Mouse (Mus musculus) intestine, embryonic 16.5 days (tissue): ENCODE measurements around the gene Acap2. TPM values are rescaled to one million over a fixed set of nuclear protein-coding genes. Genes with fewer than 3 reads are reported as not detected.

Experiments used
- ATAC-seq: fragments of 200-750 bp; cut with Nextera tagmentation; 2 replicates; pipeline ENCODE4 v1.8.0; 2017; ENCODE audit warnings: moderate TSS enrichment, moderate library complexity
- H3K27ac ChIP-seq: fragments of 300-500 bp; sonication (generic); 2 replicates; pipeline ENCODE4 v1.5.1; 2014; ENCODE audit warnings: mild to moderate bottlenecking, low read length
- H3K27me3 ChIP-seq: fragments of 300-500 bp; sonication (generic); replicated peaks from 2 replicates; pipeline ENCODE4 v1.6.1; 2014; ENCODE audit warnings: low read length, control low read depth, mixed read lengths; ENCODE audit not compliant: control insufficient read depth, insufficient read depth
- H3K36me3 ChIP-seq: fragments of 300-500 bp; sonication (generic); 2 replicates; pipeline ENCODE4 v1.6.1; 2014; ENCODE audit warnings: low read length, control low read depth; ENCODE audit not compliant: control insufficient read depth, insufficient read depth
- H3K4me1 ChIP-seq: fragments of 300-500 bp; sonication (generic); 2 replicates; pipeline ENCODE4 v1.6.1; 2014; ENCODE audit warnings: low read length, control low read depth, mixed read lengths; ENCODE audit not compliant: control insufficient read depth, insufficient read depth
- H3K4me2 ChIP-seq: fragments of 300-500 bp; sonication (generic); 2 replicates; pipeline ENCODE4 v1.6.1; 2014; ENCODE audit warnings: low read depth, low read length, control low read depth
- H3K4me3 ChIP-seq: fragments of 300-500 bp; sonication (generic); 2 replicates; pipeline ENCODE4 v1.5.1; 2014; ENCODE audit warnings: mild to moderate bottlenecking, low read length
- H3K9ac ChIP-seq: fragments of 300-500 bp; sonication (generic); 2 replicates; pipeline ENCODE4 v1.6.1; 2014; ENCODE audit warnings: low read depth, low read length
- H3K9me3 ChIP-seq: fragments of 300-500 bp; sonication (generic); 2 replicates; pipeline ENCODE4 v1.6.1; 2016; ENCODE audit warnings: low read length, control low read depth; ENCODE audit not compliant: control insufficient read depth
- WGBS: fragments of 180-500 bp; shearing (Covaris S2); extraction: QIAGEN DNeasy Blood & Tissue Kit; methylation state at CpG from one replicate; pipeline ENCODE4 v1.1.7; 2014; 5-methylcytosine and 5-hydroxymethylcytosine counted together
- polyA plus RNA-seq: library from polyadenylated mRNA; unstranded; fragments of >200 nt; fragmentation: Nextera tagmentation; extraction: Ambion mirVana; gene quantifications from 2 replicates; pipeline ENCODE4 v1.2.1, GENCODE M21; 2015

Gene Acap2
- polyA plus RNA-seq, 1 experiment from 2014 or later, result 14.7 TPM

GRCm38 (mm10) chr16:31060226-31060625 lies 140.8 kb downstream of the Acap2 start:
- Histone ChIP-seq H3K27ac (no peak overlapping the region), H3K4me2 (no peak overlapping the region), H3K36me3 (no peaks in the 10 kb centered on the region), H3K27me3 (no peaks in the 10 kb centered on the region), H3K9ac (no peak overlapping the region), H3K9me3 (no peaks in the 10 kb centered on the region), H3K4me1 (peaks cover 10% of the 10 kb centered on the region; the same call in 1 of the 2 replicates), H3K4me3 (no peak overlapping the region)
- no peak for ATAC-seq
- WGBS, result 90% methylated on average over 3 of the region's 3 CpGs

- no peaks in the 10 kb centered on the region for H3K36me3 ChIP-seq
- H3K4me2 ChIP-seq, result no peak overlapping the region
- H3K9me3 ChIP-seq, result no peaks in the 10 kb centered on the region
- H3K27ac ChIP-seq, result no peak overlapping the region
- H3K27me3 ChIP-seq, result no peaks in the 10 kb centered on the region
- peaks cover 10% of the 10 kb centered on the region; the same call in 1 of the 2 replicates for H3K4me1 ChIP-seq
- H3K9ac ChIP-seq, result no peak overlapping the region
- WGBS, result 86% methylated on average over 4 of the region's 4 CpGs
- ATAC-seq, result no peak
- no peak overlapping the region for H3K4me3 ChIP-seq
Observed at GRCm38 (mm10) chr16:31059730-31060129, 141.3 kb downstream of the Acap2 start.

- Histone ChIP-seq H3K4me1 (peaks cover 7% of the 10 kb centered on the region; the same call in 1 of the 2 replicates), H3K4me3 (no peak overlapping the region), H3K27me3 (no peaks in the 10 kb centered on the region), H3K36me3 (no peaks in the 10 kb centered on the region), H3K4me2 (no peak overlapping the region), H3K9ac (0 out of 2 replicates have a peak overlapping the region, but pooled peaks have one; percentile 47), H3K9me3 (no peaks in the 10 kb centered on the region), H3K27ac (peak overlapping the region; percentile 61; the same call in 1 of the 2 replicates)
- 50% methylated on average over 6 of the region's 6 CpGs for WGBS
- peak; percentile 53 for ATAC-seq
Observed at GRCm38 (mm10) chr16:31052812-31053211, 148.2 kb downstream of the Acap2 start.

GRCm38 (mm10) chr16:31052177-31052726 lies 148.8 kb downstream of the Acap2 start:
- H3K9me3 ChIP-seq, result no peaks in the 10 kb centered on the region
- peak; percentile 59; the same call in 1 of the 2 replicates for ATAC-seq
- H3K27ac ChIP-seq, result no peak overlapping the region
- H3K4me1 ChIP-seq, result peaks cover 7% of the 10 kb centered on the region; the same call in 1 of the 2 replicates
- H3K27me3 ChIP-seq, result no peaks in the 10 kb centered on the region
- H3K4me2 ChIP-seq, result no peak overlapping the region
- no peak overlapping the region for H3K4me3 ChIP-seq
- WGBS, result 71% methylated on average over 7 of the region's 7 CpGs
- no peaks in the 10 kb centered on the region for H3K36me3 ChIP-seq
- no peak overlapping the region for H3K9ac ChIP-seq

- peaks cover 7% of the 10 kb centered on the region; the same call in 1 of the 2 replicates for H3K4me1 ChIP-seq
- no peak overlapping the region for H3K9ac ChIP-seq
- no peak overlapping the region for H3K27ac ChIP-seq
- no peaks in the 10 kb centered on the region for H3K27me3 ChIP-seq
- H3K36me3 ChIP-seq, result no peaks in the 10 kb centered on the region
- ATAC-seq, result no peak
- no peak overlapping the region for H3K4me3 ChIP-seq
- WGBS, result 72% methylated on average over 7 of the region's 7 CpGs
- H3K4me2 ChIP-seq, result no peak overlapping the region
- H3K9me3 ChIP-seq, result no peaks in the 10 kb centered on the region
Observed at GRCm38 (mm10) chr16:31050701-31051100, 150.3 kb downstream of the Acap2 start.

GRCm38 (mm10) chr16:31048194-31048593 lies 152.9 kb downstream of the Acap2 start:
- Histone ChIP-seq H3K27ac (no peak overlapping the region), H3K9me3 (no peaks in the 10 kb centered on the region), H3K27me3 (no peaks in the 10 kb centered on the region), H3K4me3 (no peak overlapping the region), H3K9ac (no peak overlapping the region), H3K36me3 (no peaks in the 10 kb centered on the region), H3K4me1 (peaks cover 7% of the 10 kb centered on the region; the same call in 1 of the 2 replicates), H3K4me2 (no peak overlapping the region)
- no peak for ATAC-seq
- 83% methylated on average over 6 of the region's 6 CpGs for WGBS

- H3K4me2 ChIP-seq, result no peak overlapping the region
- H3K27me3 ChIP-seq, result no peaks in the 10 kb centered on the region
- ATAC-seq, result no peak
- 78% methylated on average over 10 of the region's 10 CpGs for whole genome bisulfite sequencing
- no peaks in the 10 kb centered on the region for H3K9me3 ChIP-seq
- no peak overlapping the region for H3K4me3 ChIP-seq
- H3K27ac ChIP-seq, result no peak overlapping the region
- no peak overlapping the region for H3K9ac ChIP-seq
- no peaks in the 10 kb centered on the region for H3K36me3 ChIP-seq
- H3K4me1 ChIP-seq, result peaks cover 3% of the 10 kb centered on the region; the same call in 1 of the 2 replicates
Observed at GRCm38 (mm10) chr16:31047186-31047898, 153.7 kb downstream of the Acap2 start.

- ATAC-seq, result no peak
- no peak overlapping the region for H3K4me3 ChIP-seq
- 53% methylated on average over 14 of the region's 14 CpGs for WGBS
- H3K27ac ChIP-seq, result no peak overlapping the region
- no peaks in the 10 kb centered on the region for H3K9me3 ChIP-seq
- H3K4me1 ChIP-seq, result no peaks in the 10 kb centered on the region
- no peaks in the 10 kb centered on the region for H3K36me3 ChIP-seq
- no peaks in the 10 kb centered on the region for H3K27me3 ChIP-seq
- H3K9ac ChIP-seq, result no peak overlapping the region
- H3K4me2 ChIP-seq, result no peak overlapping the region
Observed at GRCm38 (mm10) chr16:31046217-31046659, 154.8 kb downstream of the Acap2 start.

- WGBS, result 74% methylated on average over 5 of the region's 5 CpGs
- Histone ChIP-seq H3K4me3 (no peak overlapping the region), H3K4me2 (no peak overlapping the region), H3K9ac (no peak overlapping the region), H3K9me3 (no peaks in the 10 kb centered on the region), H3K4me1 (no peaks in the 10 kb centered on the region), H3K27ac (no peak overlapping the region), H3K36me3 (no peaks in the 10 kb centered on the region), H3K27me3 (no peaks in the 10 kb centered on the region)
- no peak for ATAC-seq
Observed at GRCm38 (mm10) chr16:31045211-31045610, 155.8 kb downstream of the Acap2 start.
